In the genomic region with DNA sequence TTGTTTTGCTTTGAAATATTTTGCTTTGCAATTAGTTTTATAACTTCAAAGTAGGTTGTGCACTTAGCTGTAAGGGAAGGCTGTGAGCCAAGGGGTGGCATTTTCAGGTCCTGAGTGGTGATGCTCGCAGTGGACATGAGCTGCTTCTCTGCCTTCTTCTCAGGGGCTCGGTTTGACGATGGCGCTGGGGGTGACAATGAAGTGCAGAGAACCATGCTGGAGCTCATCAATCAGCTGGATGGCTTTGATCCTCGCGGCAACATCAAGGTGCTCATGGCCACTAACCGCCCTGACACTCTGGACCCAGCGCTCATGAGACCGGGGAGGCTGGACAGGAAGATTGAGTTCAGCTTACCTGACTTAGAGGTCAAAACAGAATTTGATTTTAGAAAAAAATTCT, we compare ENCODE assay signal across 31 mouse cellular contexts.
"Had no signal": no experiment of that assay in that cellular context is flagged by ENCODE, and none has a peak within 500 bp of the region (broad histone marks: within the 10 kb centered on the region; RNA-seq: fewer than 3 reads in every experiment).

No protein-coding gene starts in this region.

- H3K9me3 ChIP-seq: limb, embryonic 10.5 days; limb, embryonic 12.5 days; limb, embryonic 13.5 days; limb, embryonic 15.5 days; liver, embryonic 12.5 days; liver, embryonic 13.5 days; liver, embryonic 15.5 days; lung, embryonic 15.5 days; megakaryocyte, embryonic 14.5 days; midbrain, embryonic 10.5 days; midbrain, embryonic 12.5 days; midbrain, embryonic 13.5 days; midbrain, embryonic 15.5 days had no signal

- H3K27ac ChIP-seq: limb, embryonic 10.5 days; limb, embryonic 12.5 days; limb, embryonic 13.5 days; limb, embryonic 15.5 days; liver, embryonic 12.5 days; liver, embryonic 13.5 days; liver, embryonic 14.5 days; liver, embryonic 15.5 days; lung, embryonic 15.5 days; macrophage; midbrain, embryonic 10.5 days; midbrain, embryonic 12.5 days; midbrain, embryonic 13.5 days; midbrain, embryonic 15.5 days had no signal

- DNase-seq: left cerebral cortex, postnatal 4 days; liver; liver, embryonic 13.5 days; liver, postnatal 0 days; lung, adult 18-20 months; lung, adult 2 months; lung, embryonic 14.5 days; lung, postnatal 10 days; lung, postnatal 14 days; lung, postnatal 36 days; lung, postnatal 4 days; midbrain, embryonic 14.5 days had no signal

- H3K4me3 ChIP-seq: limb, embryonic 10.5 days; limb, embryonic 12.5 days; limb, embryonic 13.5 days; limb, embryonic 15.5 days; liver, embryonic 12.5 days; liver, embryonic 13.5 days; liver, embryonic 15.5 days; lung, embryonic 15.5 days; megakaryocyte, embryonic 14.5 days; midbrain, embryonic 10.5 days; midbrain, embryonic 12.5 days; midbrain, embryonic 13.5 days; midbrain, embryonic 15.5 days; myocyte had no signal

- H3K4me2 ChIP-seq: limb, embryonic 12.5 days; limb, embryonic 13.5 days; limb, embryonic 15.5 days; liver, embryonic 11.5 days; liver, embryonic 12.5 days; liver, embryonic 13.5 days; liver, embryonic 15.5 days; lung, embryonic 14.5 days; lung, embryonic 15.5 days; midbrain, embryonic 11.5 days; midbrain, embryonic 12.5 days; midbrain, embryonic 13.5 days; midbrain, embryonic 15.5 days had no signal

- H3K9ac ChIP-seq: limb, embryonic 12.5 days; limb, embryonic 13.5 days; limb, embryonic 15.5 days; liver, embryonic 12.5 days; liver, embryonic 13.5 days; liver, embryonic 14.5 days; liver, embryonic 15.5 days; liver, postnatal 0 days; lung, embryonic 14.5 days; lung, embryonic 15.5 days; midbrain, embryonic 12.5 days; midbrain, embryonic 13.5 days; midbrain, embryonic 15.5 days had no signal

- H3K27me3 ChIP-seq: limb, embryonic 12.5 days; limb, embryonic 13.5 days; limb, embryonic 15.5 days; liver, embryonic 12.5 days; liver, embryonic 13.5 days; liver, embryonic 15.5 days; lung, embryonic 15.5 days; megakaryocyte, embryonic 14.5 days; midbrain, embryonic 12.5 days; midbrain, embryonic 13.5 days; midbrain, embryonic 15.5 days had no signal

- H3K4me1 ChIP-seq: limb, embryonic 10.5 days; limb, embryonic 12.5 days; limb, embryonic 13.5 days; limb, embryonic 15.5 days; liver, embryonic 12.5 days; liver, embryonic 13.5 days; liver, embryonic 15.5 days; lung, embryonic 15.5 days; megakaryocyte, embryonic 14.5 days; midbrain, embryonic 10.5 days; midbrain, embryonic 12.5 days; midbrain, embryonic 13.5 days; midbrain, embryonic 15.5 days had no signal

- ATAC-seq: liver, embryonic 12.5 days; liver, postnatal 0 days; lung, postnatal 0 days; midbrain, embryonic 13.5 days; midbrain, embryonic 15.5 days; midbrain, embryonic 16.5 days had no signal
